Mouse (Mus musculus): ENCODE measurements around the gene Lpcat2.

Gene Lpcat2

DNA sequence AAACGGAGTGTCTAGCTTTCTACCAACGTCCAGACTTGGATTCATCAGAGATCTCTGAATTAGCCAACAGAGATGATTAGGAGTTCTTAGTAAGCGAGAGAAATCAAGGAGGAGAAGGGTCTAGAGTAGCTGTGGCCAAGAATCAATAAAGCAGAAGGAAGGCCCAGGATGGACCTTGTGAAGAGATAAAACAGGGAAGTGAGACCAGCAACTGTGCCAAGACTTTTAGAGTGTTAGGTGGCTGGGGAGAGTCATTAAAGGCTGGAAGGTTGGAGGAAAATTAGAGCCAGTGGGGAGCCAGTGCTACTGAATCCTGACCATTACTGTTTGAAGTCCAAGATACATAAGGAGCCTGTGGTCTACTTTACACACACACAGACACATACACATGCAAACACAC lies 56.3 kb downstream of the Lpcat2 start:
- in situ Hi-C loops (cut with MboI) = no loop called here

GRCm38 (mm10) chr8:92913396-92913795 lies 58.3 kb downstream of the Lpcat2 start:
- in situ Hi-C loops (cut with MboI) = no loop called here

- in situ Hi-C loops (cut with MboI) = no loop called here
Measured at GRCm38 (mm10) chr8:92916082-92916481, 60.9 kb downstream of the Lpcat2 start.

DNA sequence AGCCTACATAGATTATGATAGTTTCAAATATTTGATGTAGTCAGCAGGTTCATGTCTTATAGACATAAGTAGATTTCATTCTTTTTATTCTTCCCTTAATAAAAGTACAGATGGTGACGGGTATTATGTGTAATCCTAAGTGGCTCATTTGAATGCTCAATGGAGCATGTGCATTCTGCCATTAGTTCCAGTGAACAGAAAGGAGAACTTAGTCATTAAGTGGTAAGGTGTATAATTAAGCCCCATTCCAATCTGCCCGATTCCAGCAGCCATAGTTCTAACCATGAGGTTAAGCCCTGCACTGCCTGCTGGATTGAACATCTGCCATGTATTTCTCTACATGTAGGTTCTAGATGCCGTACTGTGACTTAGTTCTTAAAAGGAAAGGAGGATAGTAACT lies 66.6 kb downstream of the Lpcat2 start:
- in situ Hi-C loops (cut with MboI) = no loop called here

DNA sequence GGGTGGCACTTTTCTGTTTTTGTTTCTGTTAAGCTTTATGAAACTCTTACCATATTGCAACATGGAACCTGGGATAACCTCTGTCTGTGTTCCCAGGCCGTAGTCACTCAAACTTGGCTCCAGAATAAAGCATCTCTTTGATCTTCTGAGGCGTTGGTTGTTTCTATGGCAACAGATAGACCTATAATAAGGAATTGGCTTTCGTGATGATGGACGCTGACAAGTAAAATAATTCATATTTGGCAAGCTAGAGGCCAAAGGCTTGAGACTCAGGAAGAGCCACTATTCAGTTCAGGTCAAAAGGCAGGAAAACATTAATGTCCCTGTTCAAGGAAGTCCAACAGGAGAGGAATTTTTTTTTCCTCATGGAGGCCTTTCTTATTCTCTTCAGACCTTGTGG lies 73.8 kb downstream of the Lpcat2 start:
- in situ Hi-C loops (cut with MboI) = no loop called here

- in situ Hi-C loops (cut with MboI) = no loop called here
Measured at GRCm38 (mm10) chr8:92938056-92938455, 82.9 kb downstream of the Lpcat2 start.

- in situ Hi-C loops (cut with MboI) = no loop called here
Measured at GRCm38 (mm10) chr8:92949071-92949470, 93.9 kb downstream of the Lpcat2 start.

GRCm38 (mm10) chr8:92950639-92951371 lies 95.7 kb downstream of the Lpcat2 start:
- in situ Hi-C loops (cut with MboI) = no loop called here

- in situ Hi-C loops (cut with MboI) = no loop called here
Measured at GRCm38 (mm10) chr8:92954044-92954443, 98.9 kb downstream of the Lpcat2 start.

GRCm38 (mm10) chr8:92959779-92960178 lies 104.6 kb downstream of the Lpcat2 start, which contains the start of gene Slc6a2:
Gene Slc6a2, plus strand, starts transcription at chr8:92960079.
- in situ Hi-C loops (cut with MboI) = no loop called here

GRCm38 (mm10) chr8:92960451-92960911 lies 105.3 kb downstream of the Lpcat2 start:
- in situ Hi-C loops (cut with MboI) = no loop called here

DNA sequence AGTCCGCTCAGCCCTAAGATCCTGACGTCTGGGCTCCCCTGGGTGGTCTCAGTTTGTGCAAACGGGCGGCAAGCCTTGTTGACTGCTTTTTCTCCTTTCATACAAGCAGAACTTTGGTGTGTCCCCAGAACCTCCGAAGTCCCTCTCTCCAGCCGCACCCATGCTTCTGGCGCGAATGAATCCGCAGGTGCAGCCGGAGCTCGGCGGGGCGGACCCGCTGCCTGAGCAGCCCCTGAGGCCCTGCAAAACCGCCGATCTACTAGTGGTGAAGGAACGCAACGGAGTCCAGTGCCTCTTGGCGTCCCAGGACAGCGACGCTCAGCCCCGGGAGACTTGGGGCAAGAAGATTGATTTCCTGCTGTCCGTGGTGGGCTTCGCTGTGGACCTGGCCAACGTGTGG lies 105.9 kb downstream of the Lpcat2 start:
- in situ Hi-C loops (cut with MboI) = no loop called here

GRCm38 (mm10) chr8:92964556-92964955 lies 109.4 kb downstream of the Lpcat2 start:
- in situ Hi-C loops (cut with MboI) = no loop called here
